8 mouse cellular contexts compared by ENCODE assay signal in the genomic region with DNA sequence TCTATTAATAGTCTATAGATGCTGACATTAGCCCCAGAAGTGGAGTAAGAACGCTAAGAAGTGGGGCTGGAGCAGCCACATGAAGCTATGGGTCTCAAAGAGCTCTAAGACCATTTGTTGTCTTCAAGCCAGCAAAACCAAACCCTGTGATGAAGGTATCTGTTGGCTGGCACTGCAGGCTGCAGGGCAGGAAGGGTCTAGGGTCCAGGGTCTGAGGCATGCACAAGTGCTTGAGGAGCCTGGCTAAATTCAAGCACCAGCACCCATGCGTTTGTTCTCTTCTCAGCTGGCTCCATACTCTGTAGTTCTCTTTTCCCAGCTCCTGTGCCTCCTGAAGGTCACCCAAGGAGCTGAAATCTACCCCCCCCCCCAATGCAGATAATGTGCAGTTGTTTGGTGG. TPM values are rescaled to one million over a fixed set of nuclear protein-coding genes. Genes with fewer than 3 reads are reported as not detected.
DNase-seq lines count a peak whose midpoint lies in the region; ATAC-seq and TF ChIP-seq lines count a peak whose summit lies in the region.

No protein-coding gene starts in this region.

- H3K36me3 ChIP-seq in hindbrain, embryonic 13.5 days: peaks cover 55% of the 10 kb centered on the region
- peaks cover 42% of the 10 kb centered on the region for H3K36me3 ChIP-seq in midbrain, embryonic 14.5 days (ENCODE audit: control insufficient read depth, insufficient read depth, low read length)

- peaks cover 21% of the 10 kb centered on the region for H3K4me1 ChIP-seq in hindbrain, embryonic 13.5 days (replicated peaks)
- H3K4me1 ChIP-seq in midbrain, embryonic 14.5 days (ENCODE audit: control insufficient read depth, insufficient read depth, low read length): peaks cover 7% of the 10 kb centered on the region

- H3K4me3 ChIP-seq in layer of hippocampus, adult 2 months: peak overlapping the region; percentile 82
- peak overlapping the region; percentile 76; the same call in 1 of the 2 replicates for H3K4me3 ChIP-seq in hindbrain, embryonic 13.5 days
- 0 out of 2 replicates have a peak overlapping the region, but pooled peaks have one; percentile 73 for H3K4me3 ChIP-seq in midbrain, embryonic 14.5 days (replicated peaks; ENCODE audit: low read depth, low read length)

- TF ChIP-seq CTCF in layer of hippocampus, adult 2 months (conservative IDR thresholded peaks at IDR 0.05): no peak

- H3K27me3 ChIP-seq in hindbrain, embryonic 13.5 days: no peaks in the 10 kb centered on the region
- H3K27me3 ChIP-seq in midbrain, embryonic 14.5 days (ENCODE audit: control insufficient read depth, insufficient read depth, low read length): no peaks in the 10 kb centered on the region

- H3K4me2 ChIP-seq in hindbrain, embryonic 13.5 days: peak overlapping the region; percentile 81
- H3K4me2 ChIP-seq in midbrain, embryonic 14.5 days (ENCODE audit: low read length): peak overlapping the region; percentile 88; the same call in 1 of the 2 replicates

- DNase-seq in cerebellum, adult 9-11 months: peak; percentile 56
- no peak for DNase-seq in cerebellum, adult 11 months
- no peak for DNase-seq in layer of hippocampus, adult 2 months (ENCODE audit: low spot score in 2 of 2)
- no peak for DNase-seq in layer of hippocampus, adult 9-10 months (ENCODE audit: low spot score)
- DNase-seq in midbrain, embryonic 14.5 days: no peak
- DNase-seq in adrenal gland, postnatal 25 days: no peak
- no peak for DNase-seq in thymus, postnatal 36 days

- no peak for ATAC-seq in hindbrain, embryonic 13.5 days (ENCODE audit: low FRiP score)
- no peak for ATAC-seq in midbrain, embryonic 14.5 days (ENCODE audit: low FRiP score, low TSS enrichment)

- 70% methylated on average over 2 of the region's 2 CpGs for WGBS in hindbrain, embryonic 13.5 days
- 74% methylated on average over 2 of the region's 2 CpGs for WGBS in midbrain, embryonic 14.5 days

- H3K9me3 ChIP-seq in hindbrain, embryonic 13.5 days: no peaks in the 10 kb centered on the region
- H3K9me3 ChIP-seq in midbrain, embryonic 14.5 days (ENCODE audit: control insufficient read depth, low read length): no peaks in the 10 kb centered on the region

- 0 out of 2 replicates have a peak overlapping the region, but pooled peaks have one; percentile 84 for H3K9ac ChIP-seq in hindbrain, embryonic 13.5 days
- H3K9ac ChIP-seq in midbrain, embryonic 14.5 days (replicated peaks; ENCODE audit: low read length): no peak overlapping the region

- H3K27ac ChIP-seq in layer of hippocampus, adult 2 months: peak overlapping the region; percentile 97; the same call in 1 of the 2 replicates
- 0 out of 2 replicates have a peak overlapping the region, but pooled peaks have one; percentile 48 for H3K27ac ChIP-seq in hindbrain, embryonic 13.5 days
- no peak overlapping the region for H3K27ac ChIP-seq in midbrain, embryonic 14.5 days (replicated peaks; ENCODE audit: low read depth, low read length)

RNA-seq across cellular contexts. Expression of a gene that starts 0.7 kb away (rescaled TPM):
- total RNA-seq in layer of hippocampus, adult 2 months (2021): 10 to 100 TPM; 20.4 to 20.9 TPM
- polyA plus RNA-seq in hindbrain, embryonic 13.5 days (2015; fragmentation: Nextera tagmentation; extraction: Ambion mirVana): 16.7 and 19.1 TPM in 2 replicates
- 14.5 and 20.5 TPM in 2 replicates for polyA plus RNA-seq in midbrain, embryonic 14.5 days (2014; fragmentation: Nextera tagmentation; extraction: Ambion mirVana)
- 33.5 and 36.2 TPM in 2 replicates for total RNA-seq in adrenal gland, postnatal 25 days (2021)

RNA-seq across cellular contexts. Expression of a gene that starts 27.7 kb away (rescaled TPM):
- total RNA-seq in layer of hippocampus, adult 2 months (2021): 100 to 1,000 TPM; 189 to 206 TPM
- polyA plus RNA-seq in hindbrain, embryonic 13.5 days (2015; fragmentation: Nextera tagmentation; extraction: Ambion mirVana): 45.3 and 46.2 TPM in 2 replicates
- polyA plus RNA-seq in midbrain, embryonic 14.5 days (2014; fragmentation: Nextera tagmentation; extraction: Ambion mirVana): 47.7 and 57.3 TPM in 2 replicates
- 116 and 146 TPM in 2 replicates for total RNA-seq in adrenal gland, postnatal 25 days (2021)

RNA-seq across cellular contexts. Expression of a gene that starts 32.2 kb away (rescaled TPM):
- 10 to 100 TPM; 53.4 to 56.9 TPM for total RNA-seq in layer of hippocampus, adult 2 months (2021)
- polyA plus RNA-seq in hindbrain, embryonic 13.5 days (2015; fragmentation: Nextera tagmentation; extraction: Ambion mirVana): 200 and 204 TPM in 2 replicates
- 188 and 214 TPM in 2 replicates for polyA plus RNA-seq in midbrain, embryonic 14.5 days (2014; fragmentation: Nextera tagmentation; extraction: Ambion mirVana)
- 70.4 and 90.7 TPM in 2 replicates for total RNA-seq in adrenal gland, postnatal 25 days (2021)

RNA-seq across cellular contexts. Expression of a gene that starts 40.3 kb away (rescaled TPM):
- total RNA-seq in layer of hippocampus, adult 2 months (2021): 10 to 100 TPM; 14.8 to 15.5 TPM
- polyA plus RNA-seq in hindbrain, embryonic 13.5 days (2015; fragmentation: Nextera tagmentation; extraction: Ambion mirVana): 27.2 and 29.3 TPM in 2 replicates
- 17.9 and 22.2 TPM in 2 replicates for polyA plus RNA-seq in midbrain, embryonic 14.5 days (2014; fragmentation: Nextera tagmentation; extraction: Ambion mirVana)
- 18.0 and 22.5 TPM in 2 replicates for total RNA-seq in adrenal gland, postnatal 25 days (2021)

RNA-seq across cellular contexts. Expression of a gene that starts 58.8 kb away (rescaled TPM):
- total RNA-seq in layer of hippocampus, adult 2 months (2021): 100 to 1,000 TPM; 216 to 229 TPM
- polyA plus RNA-seq in hindbrain, embryonic 13.5 days (2015; fragmentation: Nextera tagmentation; extraction: Ambion mirVana): 116 and 131 TPM in 2 replicates
- 122 and 129 TPM in 2 replicates for polyA plus RNA-seq in midbrain, embryonic 14.5 days (2014; fragmentation: Nextera tagmentation; extraction: Ambion mirVana)
- 49.0 and 62.6 TPM in 2 replicates for total RNA-seq in adrenal gland, postnatal 25 days (2021)
